Mouse (Mus musculus) erythroid progenitor cell, adult 5-6 weeks (primary cell): ENCODE measurements around the gene Zmat3. TPM values are rescaled to one million over a fixed set of nuclear protein-coding genes. Genes with fewer than 3 reads are reported as not detected.

Source experiments
- ATAC-seq: replicated peaks from 2 replicates; pipeline ENCODE4 v1.8.0; 2016; ENCODE audit warnings: moderate number of reproducible peaks, mild to moderate bottlenecking, moderate TSS enrichment, inconsistent platforms; ENCODE audit not compliant: poor library complexity, low FRiP score, severe bottlenecking
- total RNA-seq, 2 experiments: library from RNA; stranded (forward) in 1 of 2; stranded (reverse) in 1 of 2; fragments of 150-400 nt in 1 of 2; fragments of 186-747, 209-891 nt in 1 of 2; gene quantifications; 2 replicates each; pipeline versions ENCODE4 v1.2.3 to v1.2.4; 2015 to 2017; ENCODE audit warnings: low replicate concordance in 2 of 2

Zmat3 gene
- total RNA-seq, 2 experiments from 2014 or later: 0.38 to 3.8 TPM

- no peak for ATAC-seq
These were observed 73.8 kb downstream of the Zmat3 start for GRCm38 (mm10) chr3:32292001-32292400.

Other genes starting within 250 kb of the Zmat3 start
- gene Pik3ca, start 31.7 kb upstream of the Zmat3 start, total RNA-seq (2015; ENCODE audit: low replicate concordance): 13.3 and 20.1 TPM in 2 replicates
- 12.3 and 15.4 TPM in 2 replicates for gene Pik3ca, start 31.7 kb upstream of the Zmat3 start, total RNA-seq (2017; ENCODE audit: low replicate concordance)
- gene Kcnmb3, start 126.2 kb upstream of the Zmat3 start, total RNA-seq (2015; ENCODE audit: low replicate concordance): not detected in 2 replicates
- not detected in 2 replicates for gene Kcnmb3, start 126.2 kb upstream of the Zmat3 start, total RNA-seq (2017; ENCODE audit: low replicate concordance)
- gene Zfp639, start 144.2 kb upstream of the Zmat3 start, total RNA-seq (2015; ENCODE audit: low replicate concordance): 46.1 and 51.2 TPM in 2 replicates
- 12.1 and 18.3 TPM in 2 replicates for gene Zfp639, start 144.2 kb upstream of the Zmat3 start, total RNA-seq (2017; ENCODE audit: low replicate concordance)
- gene Mfn1, start 163.5 kb upstream of the Zmat3 start, total RNA-seq (2015; ENCODE audit: low replicate concordance): 27.2 and 40.0 TPM in 2 replicates
- gene Mfn1, start 163.5 kb upstream of the Zmat3 start, total RNA-seq (2017; ENCODE audit: low replicate concordance): 15.8 and 51.1 TPM in 2 replicates